Mouse (Mus musculus) embryonic facial prominence, embryonic 11.5 days (tissue): Measurements from ENCODE around the gene Macf1. TPM values are rescaled to one million over a fixed set of nuclear protein-coding genes. Genes with fewer than 3 reads are reported as not detected.

Experiments
- ATAC-seq: fragments of 200-750 bp; cut with Nextera tagmentation; replicated peaks from 2 replicates; pipeline ENCODE4 v1.8.0; 2017; ENCODE audit warnings: low read depth; ENCODE audit not compliant: insufficient number of reproducible peaks, low FRiP score, low TSS enrichment
- DNase-seq: peaks from one replicate; pipeline ENCODE4 v3.0.0-alpha.2; 2015; ENCODE audit warnings: low spot score
- H3K27ac ChIP-seq: fragments of 300-500 bp; sonication (generic); replicated peaks from 2 replicates; pipeline ENCODE4 v1.5.1; 2014; ENCODE audit warnings: mild to moderate bottlenecking, low read depth, low read length, control low read depth
- H3K27me3 ChIP-seq: fragments of 300-500 bp; sonication (generic); 2 replicates; pipeline ENCODE4 v1.6.1; 2014; ENCODE audit warnings: mild to moderate bottlenecking, low read length, moderate library complexity, mixed read lengths; ENCODE audit not compliant: control insufficient read depth, insufficient read depth
- H3K36me3 ChIP-seq: fragments of 300-500 bp; sonication (generic); replicated peaks from 2 replicates; pipeline ENCODE4 v1.6.1; 2014; ENCODE audit warnings: low read depth, mild to moderate bottlenecking, low read length, moderate library complexity, mixed read lengths; ENCODE audit not compliant: control insufficient read depth, insufficient read depth
- H3K4me1 ChIP-seq: fragments of 300-500 bp; sonication (generic); 2 replicates; pipeline ENCODE4 v1.6.1; 2014; ENCODE audit warnings: low read length, mixed read lengths; ENCODE audit not compliant: control insufficient read depth, insufficient read depth
- H3K4me2 ChIP-seq: fragments of 300-500 bp; sonication (generic); 2 replicates; pipeline ENCODE4 v1.6.1; 2014; ENCODE audit warnings: low read depth, mild to moderate bottlenecking, control low read depth, low read length, moderate library complexity
- H3K4me3 ChIP-seq: fragments of 300-500 bp; sonication (generic); 2 replicates; pipeline ENCODE4 v1.5.1; 2014; ENCODE audit warnings: low read depth, low read length, control low read depth
- H3K9ac ChIP-seq: fragments of 300-500 bp; sonication (generic); replicated peaks from 2 replicates; pipeline ENCODE4 v1.6.1; 2014; ENCODE audit warnings: mild to moderate bottlenecking, control low read depth, low read length
- H3K9me3 ChIP-seq: fragments of 300-500 bp; sonication (generic); replicated peaks from 2 replicates; pipeline ENCODE4 v1.6.1; 2016; ENCODE audit warnings: mild to moderate bottlenecking, low read length, inconsistent platforms, mixed read lengths; ENCODE audit not compliant: control insufficient read depth
- WGBS: fragments of 180-500 bp; shearing (Covaris S2); extraction: QIAGEN DNeasy Blood & Tissue Kit; methylation state at CpG from one replicate; pipeline ENCODE4 v1.1.7; 2014; 5-methylcytosine and 5-hydroxymethylcytosine counted together
- polyA plus RNA-seq: library from polyadenylated mRNA; unstranded; fragments of >200 nt; fragmentation: Nextera tagmentation; extraction: Ambion mirVana; gene quantifications from 2 replicates; pipeline ENCODE4 v1.2.1, GENCODE M21; 2014

The Macf1 gene
- polyA plus RNA-seq, 1 experiment from 2014 or later = 70.2 TPM

DNA sequence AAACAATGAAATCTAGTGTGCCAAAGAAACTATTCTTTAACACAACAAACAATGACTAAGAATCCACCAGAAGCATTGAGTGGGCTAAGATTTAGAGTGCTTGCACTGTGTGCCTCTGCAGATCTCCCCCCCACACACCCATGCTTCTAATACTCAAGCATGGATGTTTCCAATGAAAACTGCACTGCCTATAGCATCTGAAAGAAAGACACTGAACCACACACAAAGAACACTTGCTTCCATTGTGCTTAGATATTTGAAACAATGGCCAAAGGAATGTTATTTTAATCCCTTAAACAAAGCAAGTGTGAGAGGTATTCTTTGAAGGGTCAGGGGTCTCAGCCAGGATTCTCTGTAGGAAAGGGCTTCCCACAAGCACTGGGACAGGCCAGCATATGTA lies 140.5 kb downstream of the Macf1 start:
- no peak overlapping the region for H3K9ac ChIP-seq
- H3K4me3 ChIP-seq = no peak overlapping the region
- no peaks in the 10 kb centered on the region for H3K4me1 ChIP-seq
- no peaks in the 10 kb centered on the region for H3K27me3 ChIP-seq
- no peak overlapping the region for H3K27ac ChIP-seq
- DNase-seq (no peak), ATAC-seq (no peak; the same call in 1 of the 2 replicates)
- no peaks in the 10 kb centered on the region for H3K36me3 ChIP-seq
- H3K4me2 ChIP-seq = no peak overlapping the region
- H3K9me3 ChIP-seq = no peaks in the 10 kb centered on the region

GRCm38 (mm10) chr4:123535271-123535670 lies 148.9 kb downstream of the Macf1 start:
- no peak overlapping the region for H3K9ac ChIP-seq
- ATAC-seq = peak; percentile 85
- H3K9me3 ChIP-seq = no peaks in the 10 kb centered on the region
- WGBS = 43% methylated on average over 1 of the region's 1 CpGs
- H3K4me3 ChIP-seq = no peak overlapping the region
- no peak overlapping the region for H3K27ac ChIP-seq
- no peaks in the 10 kb centered on the region for H3K4me1 ChIP-seq
- no peak overlapping the region for H3K4me2 ChIP-seq
- peak; percentile 75 for DNase-seq
- no peaks in the 10 kb centered on the region; the same call in 1 of the 2 replicates for H3K36me3 ChIP-seq
- H3K27me3 ChIP-seq = no peaks in the 10 kb centered on the region

- H3K9me3 ChIP-seq = no peaks in the 10 kb centered on the region
- DNase-seq (no peak), ATAC-seq (no peak)
- H3K9ac ChIP-seq = no peak overlapping the region
- H3K27me3 ChIP-seq = no peaks in the 10 kb centered on the region
- WGBS = 43% methylated on average over 3 of the region's 3 CpGs
- no peaks in the 10 kb centered on the region for H3K4me1 ChIP-seq
- H3K36me3 ChIP-seq = no peaks in the 10 kb centered on the region
- H3K4me3 ChIP-seq = no peak overlapping the region
- H3K27ac ChIP-seq = no peak overlapping the region
- no peak overlapping the region for H3K4me2 ChIP-seq
These were observed 152.2 kb downstream of the Macf1 start for GRCm38 (mm10) chr4:123532001-123532400.

DNA sequence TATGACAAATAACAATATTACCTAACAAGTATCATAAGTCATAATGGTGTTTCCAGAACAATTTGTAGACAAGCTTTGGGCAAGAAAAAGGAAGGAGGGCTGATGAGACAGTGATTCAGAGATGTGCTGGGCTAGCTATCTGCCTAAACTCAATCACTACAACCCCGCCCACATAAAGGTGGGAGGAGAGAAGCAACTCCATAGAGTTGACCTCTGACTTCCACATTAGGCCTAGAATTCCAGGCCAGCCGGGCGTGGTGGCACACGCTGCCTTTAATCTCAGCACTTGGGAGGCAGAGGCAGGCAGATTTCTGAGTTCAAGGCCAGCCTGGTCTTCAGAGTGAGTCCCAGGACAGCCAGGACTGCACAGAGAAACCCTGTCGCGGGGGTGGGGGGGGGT lies 153.2 kb downstream of the Macf1 start:
- Histone ChIP-seq H3K9ac (no peak overlapping the region), H3K4me3 (no peak overlapping the region), H3K4me1 (no peaks in the 10 kb centered on the region), H3K36me3 (no peaks in the 10 kb centered on the region), H3K4me2 (no peak overlapping the region), H3K27me3 (no peaks in the 10 kb centered on the region), H3K27ac (no peak overlapping the region), H3K9me3 (no peaks in the 10 kb centered on the region)
- no peak for DNase-seq
- ATAC-seq = no peak
- WGBS = 94% methylated on average over 6 of the region's 6 CpGs

DNA sequence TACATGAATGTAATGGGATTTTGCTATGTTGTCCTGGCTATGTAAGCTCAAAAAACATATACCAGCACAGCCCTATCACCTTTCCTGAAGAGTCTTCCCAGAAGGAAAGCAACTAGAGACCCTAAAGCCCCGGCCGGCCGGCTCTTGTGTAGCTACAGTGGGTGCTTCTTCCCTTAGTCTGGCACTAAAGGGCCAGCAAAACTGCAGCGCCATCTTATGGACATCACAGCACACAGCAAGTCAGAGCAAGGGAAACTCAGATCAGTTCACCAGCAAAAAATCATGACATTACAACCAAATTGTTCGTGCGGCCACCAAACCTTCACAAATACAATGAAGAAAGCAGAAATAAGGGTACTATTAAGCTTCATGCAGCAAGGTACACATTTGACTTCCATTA lies 154.9 kb downstream of the Macf1 start:
- H3K27ac ChIP-seq = no peak overlapping the region
- no peak overlapping the region for H3K4me2 ChIP-seq
- no peak overlapping the region for H3K4me3 ChIP-seq
- H3K9ac ChIP-seq = no peak overlapping the region
- H3K4me1 ChIP-seq = no peaks in the 10 kb centered on the region
- H3K36me3 ChIP-seq = no peaks in the 10 kb centered on the region
- ATAC-seq = no peak
- H3K27me3 ChIP-seq = no peaks in the 10 kb centered on the region
- H3K9me3 ChIP-seq = no peaks in the 10 kb centered on the region
- WGBS = 52% methylated on average over 6 of the region's 6 CpGs
- peak; percentile 63 for DNase-seq

DNA sequence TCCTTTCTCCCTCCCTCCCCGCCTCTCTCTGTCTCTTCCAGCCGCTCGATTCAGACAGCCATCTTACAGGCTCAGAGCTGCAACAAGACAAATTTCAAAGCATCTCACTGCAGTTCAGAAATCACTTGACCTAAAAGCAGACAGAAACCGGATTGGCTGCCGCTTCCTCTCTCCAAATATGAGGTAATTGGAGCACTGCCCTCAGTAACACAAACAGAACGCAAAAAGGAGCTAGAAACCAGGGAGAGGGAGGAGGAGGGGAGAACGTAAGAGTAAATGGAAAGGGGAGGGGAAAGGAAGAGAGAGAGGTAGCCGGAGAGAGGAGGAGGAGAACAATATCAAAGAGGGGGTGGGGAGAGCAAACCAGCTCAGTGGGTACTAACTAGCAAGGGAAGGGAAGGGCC lies 156.6 kb downstream of the Macf1 start:
- ATAC-seq = peak; percentile 37; the same call in 1 of the 2 replicates
- 2% methylated on average over 8 of the region's 8 CpGs for WGBS
- Histone ChIP-seq H3K27me3 (no peaks in the 10 kb centered on the region), H3K9ac (peak overlapping the region; percentile 27), H3K9me3 (no peaks in the 10 kb centered on the region), H3K27ac (no peak overlapping the region), H3K4me1 (no peaks in the 10 kb centered on the region), H3K4me2 (peak overlapping the region; percentile 38), H3K36me3 (no peaks in the 10 kb centered on the region), H3K4me3 (peak overlapping the region; percentile 11; the same call in 1 of the 2 replicates)
- DNase-seq = peak; percentile 64

DNA sequence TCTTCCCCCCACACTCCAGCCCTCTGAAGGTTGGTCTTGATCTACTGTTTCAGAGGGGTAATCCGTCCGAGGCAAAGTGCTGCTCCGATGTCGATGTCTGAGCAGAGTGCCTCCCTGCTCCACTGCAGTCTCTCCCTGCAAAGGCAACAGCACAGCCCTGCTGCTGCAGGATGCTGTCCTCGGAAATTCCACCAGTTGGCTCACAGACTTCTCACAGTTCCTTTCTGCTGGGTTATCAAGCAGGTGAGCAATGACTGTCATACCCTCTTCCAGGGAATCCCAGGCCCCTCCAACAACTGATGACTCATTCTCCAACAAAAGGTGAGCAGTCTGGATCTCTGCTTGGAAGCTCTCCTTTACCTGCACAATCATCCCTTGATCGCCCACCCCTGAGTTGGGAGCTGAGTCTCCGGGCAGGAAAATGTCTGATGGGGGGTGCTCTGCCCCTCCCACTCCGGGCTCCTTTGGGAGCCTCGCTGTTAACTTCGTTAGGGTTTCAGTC lies 157.3 kb downstream of the Macf1 start:
- H3K27me3 ChIP-seq = no peaks in the 10 kb centered on the region
- peak; percentile 35; the same call in 1 of the 2 replicates for ATAC-seq
- H3K36me3 ChIP-seq = no peaks in the 10 kb centered on the region
- H3K27ac ChIP-seq = no peak overlapping the region
- H3K4me2 ChIP-seq = peak overlapping the region; percentile 38
- no peak overlapping the region for H3K4me3 ChIP-seq
- H3K9ac ChIP-seq = no peak overlapping the region
- H3K9me3 ChIP-seq = no peaks in the 10 kb centered on the region
- H3K4me1 ChIP-seq = no peaks in the 10 kb centered on the region
- DNase-seq = no peak
- 36% methylated on average over 10 of the region's 10 CpGs for WGBS

DNA sequence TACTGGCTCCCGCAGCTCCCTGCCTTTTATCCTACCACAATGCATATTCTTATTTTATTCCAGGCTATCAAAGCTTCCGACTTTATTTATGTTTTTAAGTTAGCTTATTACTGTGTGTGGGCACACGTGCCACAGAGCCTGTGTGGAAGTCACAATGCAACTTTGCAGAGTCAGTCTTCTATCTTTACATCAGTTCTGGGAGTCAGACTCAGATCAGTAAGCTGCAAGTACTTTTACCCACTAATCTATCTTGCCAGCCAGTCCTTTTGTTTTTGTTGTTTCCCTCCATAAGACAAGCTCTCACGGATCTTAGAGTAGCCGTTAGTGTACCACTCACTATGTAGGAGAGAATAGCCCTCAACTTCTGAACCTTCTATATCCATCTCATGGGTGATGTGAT lies 159.4 kb downstream of the Macf1 start:
- no peak for ATAC-seq
- Histone ChIP-seq H3K27me3 (no peaks in the 10 kb centered on the region), H3K9ac (no peak overlapping the region), H3K27ac (no peak overlapping the region), H3K4me3 (no peak overlapping the region), H3K4me2 (no peak overlapping the region), H3K4me1 (no peaks in the 10 kb centered on the region), H3K9me3 (no peaks in the 10 kb centered on the region), H3K36me3 (no peaks in the 10 kb centered on the region)
- no peak for DNase-seq
- WGBS = 86% methylated on average over 5 of the region's 5 CpGs
